Mouse (Mus musculus) G1E (cell line): Measurements from ENCODE around the gene Cyfip2. TPM values are rescaled to one million over a fixed set of nuclear protein-coding genes. Genes with fewer than 3 reads are reported as not detected.

Source experiments
- ATAC-seq: 2 replicates; pipeline ENCODE4 v1.8.0; 2016; ENCODE audit warnings: mild to moderate bottlenecking; ENCODE audit not compliant: insufficient number of reproducible peaks, poor library complexity, low FRiP score, severe bottlenecking; ENCODE audit errors: extremely low read depth
- DNase-seq: peaks from one replicate; pipeline ENCODE4 v3.0.0; 2012; ENCODE audit warnings: low spot score
- H3K27me3 ChIP-seq: 2 replicates; pipeline ENCODE4 v1.6.1; 2012; ENCODE audit warnings: mild to moderate bottlenecking, low read length, inconsistent platforms; ENCODE audit not compliant: insufficient read depth
- H3K36me3 ChIP-seq: replicated peaks from 2 replicates; pipeline ENCODE3; 2012; ENCODE audit warnings: mild to moderate bottlenecking, inconsistent platforms
- H3K4me1 ChIP-seq: 2 replicates; pipeline ENCODE4 v1.6.1; 2012; ENCODE audit warnings: low read depth, low read length, inconsistent platforms, mixed read lengths; ENCODE audit not compliant: insufficient read depth
- H3K4me3 ChIP-seq: 2 replicates; pipeline ENCODE4 v1.5.1; 2012; ENCODE audit warnings: low read depth, mild to moderate bottlenecking, inconsistent platforms, low read length, moderate library complexity, mixed read lengths
- H3K9me3 ChIP-seq: replicated peaks from 2 replicates; pipeline ENCODE4 v1.6.1; 2012; ENCODE audit warnings: inconsistent platforms
- CTCF ChIP-seq: IDR thresholded peaks from 2 replicates; pipeline ENCODE4 v1.5.1; 2012; ENCODE audit warnings: low read depth, low read length, inconsistent platforms, mixed read lengths
- GATA1 ChIP-seq: IDR thresholded peaks from 2 replicates; pipeline ENCODE4 v1.6.1; 2012; ENCODE audit warnings: borderline replicate concordance, low read length, inconsistent platforms, mixed read lengths
- GATA2 ChIP-seq: IDR thresholded peaks from 2 replicates; pipeline ENCODE4 v1.6.1; 2012; ENCODE audit warnings: low read depth, low read length, inconsistent platforms, borderline replicate concordance
- POLR2AphosphoS5 ChIP-seq: IDR thresholded peaks from 2 replicates; pipeline ENCODE4 v1.6.1; 2012; ENCODE audit warnings: low read depth, low read length, inconsistent platforms; ENCODE audit not compliant: insufficient replicate concordance
- TAL1 ChIP-seq: conservative IDR thresholded peaks from 2 replicates; pipeline ENCODE4 v1.6.1; 2012; ENCODE audit warnings: low read depth, low read length, inconsistent platforms, mixed read lengths
- polyA plus RNA-seq: library from polyadenylated mRNA; stranded (reverse); fragments of >175 nt; gene quantifications from 2 replicates; pipeline ENCODE4 v1.2.3, GENCODE M21; 2012
- total RNA-seq, 2 experiments: library from RNA; stranded (forward) in 1 of 2; stranded (reverse) in 1 of 2; fragments of 200-1000 nt in 1 of 2; fragments of >200 nt in 1 of 2; fragmentation: Nextera tagmentation in 1 of 2; gene quantifications; 2 replicates each; pipeline ENCODE4 v1.2.3; 2014 to 2017

Cyfip2 gene
- total and polyA plus RNA-seq, 3 experiments: 1.3 to 2.9 (median 2.4) TPM

GRCm38 (mm10) chr11:46204841-46205240, 107.8 kb downstream of the Cyfip2 start:
- H3K4me3 ChIP-seq: no peak overlapping the region
- no peaks in the 10 kb centered on the region for H3K9me3 ChIP-seq
- H3K4me1 ChIP-seq: no peaks in the 10 kb centered on the region
- ATAC-seq (no peak), DNase-seq (no peak)
- no peak for TF ChIP-seq GATA2
- no peak for TF ChIP-seq TAL1
- no peak for TF ChIP-seq CTCF
- no peak for TF ChIP-seq GATA1
- TF ChIP-seq POLR2AphosphoS5: no peak
- no peaks in the 10 kb centered on the region; the same call in 1 of the 2 replicates for H3K27me3 ChIP-seq
- no peaks in the 10 kb centered on the region for H3K36me3 ChIP-seq

GRCm38 (mm10) chr11:46202547-46202887, 110.1 kb downstream of the Cyfip2 start:
- Histone ChIP-seq H3K9me3 (no peaks in the 10 kb centered on the region), H3K36me3 (no peaks in the 10 kb centered on the region), H3K4me1 (no peaks in the 10 kb centered on the region), H3K27me3 (no peaks in the 10 kb centered on the region; the same call in 1 of the 2 replicates), H3K4me3 (no peak overlapping the region)
- ATAC-seq (no peak), DNase-seq (no peak)
- TF ChIP-seq GATA1 (no peak), POLR2AphosphoS5 (no peak), TAL1 (no peak), GATA2 (no peak), CTCF (no peak)

- no peak for DNase-seq
- H3K9me3 ChIP-seq: no peaks in the 10 kb centered on the region
- H3K4me1 ChIP-seq: no peaks in the 10 kb centered on the region
- no peaks in the 10 kb centered on the region; the same call in 1 of the 2 replicates for H3K27me3 ChIP-seq
- no peak for ATAC-seq
- H3K36me3 ChIP-seq: no peaks in the 10 kb centered on the region
- TF ChIP-seq POLR2AphosphoS5: no peak
- no peak overlapping the region for H3K4me3 ChIP-seq
Observed at GRCm38 (mm10) chr11:46201636-46202546, 110.8 kb downstream of the Cyfip2 start.

- Histone ChIP-seq H3K4me3 (no peak overlapping the region), H3K9me3 (no peaks in the 10 kb centered on the region), H3K27me3 (no peaks in the 10 kb centered on the region; the same call in 1 of the 2 replicates), H3K36me3 (no peaks in the 10 kb centered on the region), H3K4me1 (no peaks in the 10 kb centered on the region)
- ATAC-seq: no peak
- TF ChIP-seq GATA1 (no peak), TAL1 (no peak), POLR2AphosphoS5 (no peak), GATA2 (no peak), CTCF (no peak)
- no peak for DNase-seq
Observed at GRCm38 (mm10) chr11:46200664-46201063, 112.0 kb downstream of the Cyfip2 start.

GRCm38 (mm10) chr11:46194175-46194574, 118.5 kb downstream of the Cyfip2 start:
- ATAC-seq: no peak
- Histone ChIP-seq H3K36me3 (no peaks in the 10 kb centered on the region), H3K4me3 (no peak overlapping the region), H3K27me3 (no peaks in the 10 kb centered on the region), H3K9me3 (no peaks in the 10 kb centered on the region), H3K4me1 (no peaks in the 10 kb centered on the region)
- no peak for DNase-seq
- TF ChIP-seq POLR2AphosphoS5 (no peak), GATA1 (no peak), GATA2 (no peak), CTCF (no peak), TAL1 (no peak)

- ATAC-seq: no peak
- Histone ChIP-seq H3K4me3 (no peak overlapping the region), H3K36me3 (no peaks in the 10 kb centered on the region), H3K9me3 (no peaks in the 10 kb centered on the region), H3K27me3 (0 out of 2 replicates have a peak, but pooled peaks cover 7% of the 10 kb centered on the region), H3K4me1 (no peaks in the 10 kb centered on the region)
- TF ChIP-seq POLR2AphosphoS5 (no peak), GATA2 (no peak), TAL1 (no peak), CTCF (no peak), GATA1 (no peak)
- no peak for DNase-seq
Observed at GRCm38 (mm10) chr11:46188283-46188682, 124.4 kb downstream of the Cyfip2 start.
